Comparison of ENCODE assay signal across 12 mouse cellular contexts in genomic region chr3:119745801-119746200, GRCm38 (mm10).
"Had no signal": no experiment of that assay in that cellular context is flagged by ENCODE, and none has a peak within 500 bp of the region (broad histone marks: within the 10 kb centered on the region; RNA-seq: fewer than 3 reads in every experiment).

No protein-coding gene starts in this region.

- H3K4me1 ChIP-seq: midbrain, embryonic 13.5 days had no signal

- H3K4me2 ChIP-seq: liver, embryonic 11.5 days; midbrain, embryonic 13.5 days had no signal

- H3K27me3 ChIP-seq: midbrain, embryonic 13.5 days had no signal

- H3K9ac ChIP-seq: liver, embryonic 14.5 days; midbrain, embryonic 13.5 days had no signal

- H3K27ac ChIP-seq: liver, embryonic 14.5 days; macrophage; midbrain, embryonic 13.5 days had no signal

- DNase-seq: kidney, adult 18-20 months; kidney, adult 9 months; kidney, postnatal 14 days; kidney, postnatal 4 days; lung, adult 2 months; thymus, adult 2 months; thymus, postnatal 25 days had no signal

- ATAC-seq: intestine, embryonic 16.5 days; midbrain, embryonic 13.5 days had no signal

- H3K9me3 ChIP-seq: midbrain, embryonic 13.5 days had no signal

- H3K4me3 ChIP-seq: midbrain, embryonic 13.5 days had no signal
